Mouse (Mus musculus) midbrain, embryonic 11.5 days (tissue): Measurements from ENCODE around the gene Adgrl3. TPM values are rescaled to one million over a fixed set of nuclear protein-coding genes. Genes with fewer than 3 reads are reported as not detected.
A peak's percentile ranks its signal among the peaks of the same experiment; 100 is the strongest.

Experiments
- ATAC-seq: fragments of 200-750 bp; cut with Nextera tagmentation; 2 replicates; pipeline ENCODE4 v1.8.0; 2017; ENCODE audit warnings: moderate TSS enrichment, moderate library complexity; ENCODE audit not compliant: low FRiP score
- DNase-seq: peaks from one replicate; pipeline ENCODE4 v3.0.0; 2015; ENCODE audit warnings: low spot score; ENCODE audit errors: missing footprints
- H3K27ac ChIP-seq: fragments of 300-500 bp; sonication (generic); 2 replicates; pipeline ENCODE4 v1.5.1; 2014; ENCODE audit warnings: low read depth, low read length
- H3K27me3 ChIP-seq: fragments of 300-500 bp; sonication (generic); 2 replicates; pipeline ENCODE4 v1.6.1; 2014; ENCODE audit warnings: mild to moderate bottlenecking, low read length, moderate library complexity, mixed read lengths; ENCODE audit not compliant: control insufficient read depth, insufficient read depth
- H3K36me3 ChIP-seq: fragments of 300-500 bp; sonication (generic); 2 replicates; pipeline ENCODE4 v1.6.1; 2014; ENCODE audit warnings: mild to moderate bottlenecking, low read length, moderate library complexity, mixed read lengths; ENCODE audit not compliant: control insufficient read depth, insufficient read depth
- H3K4me1 ChIP-seq: fragments of 300-500 bp; sonication (generic); 2 replicates; pipeline ENCODE4 v1.6.1; 2014; ENCODE audit warnings: low read length; ENCODE audit not compliant: control insufficient read depth, insufficient read depth
- H3K4me2 ChIP-seq: fragments of 300-500 bp; sonication (generic); 2 replicates; pipeline ENCODE4 v1.6.1; 2014; ENCODE audit warnings: mild to moderate bottlenecking, moderate library complexity
- H3K4me3 ChIP-seq: fragments of 300-500 bp; sonication (generic); 2 replicates; pipeline ENCODE4 v1.5.1; 2014; ENCODE audit warnings: low read depth, low read length
- H3K9ac ChIP-seq: fragments of 300-500 bp; sonication (generic); 2 replicates; pipeline ENCODE4 v1.6.1; 2014; ENCODE audit warnings: low read length
- H3K9me3 ChIP-seq: fragments of 300-500 bp; sonication (generic); 2 replicates; pipeline ENCODE4 v1.6.1; 2016; ENCODE audit warnings: low read length; ENCODE audit not compliant: control insufficient read depth
- WGBS: fragments of 180-500 bp; shearing (Covaris S2); extraction: QIAGEN DNeasy Blood & Tissue Kit; methylation state at CpG from one replicate; pipeline ENCODE4 v1.1.7; 2014; 5-methylcytosine and 5-hydroxymethylcytosine counted together
- polyA plus RNA-seq: library from polyadenylated mRNA; unstranded; fragments of >200 nt; fragmentation: Nextera tagmentation; extraction: Ambion mirVana; gene quantifications from 2 replicates; pipeline ENCODE4 v1.2.1, GENCODE M21; 2014

The Adgrl3 gene
- polyA plus RNA-seq, 1 experiment from 2014 or later = 18.9 TPM

DNA sequence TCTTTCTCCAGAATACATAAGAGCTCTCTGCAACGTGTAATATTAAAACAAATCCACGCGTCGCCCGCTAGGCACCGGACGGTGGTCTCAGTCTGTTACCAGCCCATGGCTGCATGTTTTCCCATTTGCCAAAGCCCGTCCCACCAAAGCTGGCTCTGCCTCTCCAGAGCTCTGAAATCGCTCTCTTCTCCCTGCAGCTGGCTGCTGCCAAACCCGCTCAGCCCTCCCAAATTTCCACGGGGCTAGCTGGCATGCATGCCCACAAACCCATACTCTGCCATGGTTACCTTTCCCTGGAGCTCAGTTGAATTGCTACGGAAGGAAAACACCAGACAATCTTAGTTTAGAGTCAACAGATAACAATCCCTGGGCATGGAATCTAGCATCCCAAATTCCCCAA is 139.1 kb downstream of the Adgrl3 start:
- H3K4me3 ChIP-seq = no peak overlapping the region
- peaks cover 14% of the 10 kb centered on the region for H3K4me1 ChIP-seq
- DNase-seq (no peak), ATAC-seq (no peak)
- WGBS = 88% methylated on average over 12 of the region's 12 CpGs
- no peak overlapping the region for H3K27ac ChIP-seq
- no peaks in the 10 kb centered on the region for H3K36me3 ChIP-seq
- H3K9ac ChIP-seq = no peak overlapping the region
- no peaks in the 10 kb centered on the region for H3K9me3 ChIP-seq
- no peaks in the 10 kb centered on the region for H3K27me3 ChIP-seq
- H3K4me2 ChIP-seq = no peak overlapping the region

DNA sequence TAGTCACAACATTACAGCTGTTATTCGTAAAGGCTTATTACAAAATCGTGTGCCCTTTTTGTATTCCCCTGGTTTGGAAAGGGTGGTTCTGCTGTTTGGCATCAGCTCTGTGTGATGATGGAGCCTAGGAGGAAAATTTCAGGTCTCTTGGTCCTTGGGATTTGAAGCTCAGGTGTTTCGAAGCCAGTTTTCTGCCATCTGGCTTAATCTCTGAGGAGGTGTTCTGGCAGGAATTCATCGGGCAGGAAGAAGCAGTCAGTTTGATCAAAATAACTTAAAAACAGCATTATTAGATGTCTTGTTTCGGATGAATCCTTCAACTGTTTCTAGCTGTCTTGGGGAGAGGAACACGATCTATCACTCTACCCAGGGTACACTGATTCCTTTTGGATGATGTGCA is 140.5 kb downstream of the Adgrl3 start:
- no peak for ATAC-seq
- no peak overlapping the region for H3K27ac ChIP-seq
- H3K36me3 ChIP-seq = no peaks in the 10 kb centered on the region
- WGBS = 89% methylated on average over 6 of the region's 6 CpGs
- H3K9me3 ChIP-seq = no peaks in the 10 kb centered on the region
- no peaks in the 10 kb centered on the region for H3K27me3 ChIP-seq
- peaks cover 14% of the 10 kb centered on the region for H3K4me1 ChIP-seq
- H3K4me2 ChIP-seq = no peak overlapping the region
- H3K4me3 ChIP-seq = no peak overlapping the region
- no peak overlapping the region for H3K9ac ChIP-seq
- no peak for DNase-seq

GRCm38 (mm10) chr5:81188871-81189485 is 169.0 kb downstream of the Adgrl3 start:
- ATAC-seq = no peak
- DNase-seq = no peak
- no peak overlapping the region for H3K4me3 ChIP-seq
- H3K4me2 ChIP-seq = no peak overlapping the region
- no peaks in the 10 kb centered on the region for H3K36me3 ChIP-seq
- no peak overlapping the region for H3K9ac ChIP-seq
- WGBS = 59% methylated on average over 4 of the region's 4 CpGs
- H3K27ac ChIP-seq = no peak overlapping the region
- no peaks in the 10 kb centered on the region for H3K4me1 ChIP-seq
- H3K9me3 ChIP-seq = no peaks in the 10 kb centered on the region
- H3K27me3 ChIP-seq = no peaks in the 10 kb centered on the region

- ATAC-seq = no peak
- Histone ChIP-seq H3K36me3 (no peaks in the 10 kb centered on the region), H3K27ac (no peak overlapping the region), H3K9ac (no peak overlapping the region), H3K27me3 (no peaks in the 10 kb centered on the region), H3K9me3 (no peaks in the 10 kb centered on the region), H3K4me2 (no peak overlapping the region), H3K4me3 (no peak overlapping the region), H3K4me1 (peaks cover 2% of the 10 kb centered on the region; the same call in 1 of the 2 replicates)
- DNase-seq = no peak
Measured at GRCm38 (mm10) chr5:81200354-81200753, 180.4 kb downstream of the Adgrl3 start.

DNA sequence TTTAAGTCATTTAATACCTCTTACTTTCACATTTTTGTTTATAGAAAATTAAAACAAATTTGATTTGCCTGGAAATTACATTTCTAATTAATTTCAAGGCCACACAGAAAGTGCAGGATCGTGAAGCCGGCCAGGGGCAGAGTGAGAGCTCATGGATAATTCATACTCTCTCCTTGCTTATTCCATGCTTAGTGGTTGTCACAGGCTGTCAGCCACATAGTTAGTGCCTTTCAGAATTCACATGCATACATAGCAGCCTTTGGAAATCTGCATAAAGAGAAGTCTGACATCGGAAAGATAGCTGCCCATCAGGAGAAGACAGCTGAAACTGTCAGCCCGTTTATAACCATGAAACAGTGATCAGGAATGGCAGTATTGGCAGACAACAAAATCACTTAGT is 181.9 kb downstream of the Adgrl3 start:
- no peaks in the 10 kb centered on the region for H3K36me3 ChIP-seq
- 47% methylated on average over 4 of the region's 4 CpGs for WGBS
- H3K27ac ChIP-seq = no peak overlapping the region
- no peaks in the 10 kb centered on the region for H3K27me3 ChIP-seq
- DNase-seq (no peak), ATAC-seq (peak; percentile 85)
- no peak overlapping the region for H3K9ac ChIP-seq
- H3K9me3 ChIP-seq = no peaks in the 10 kb centered on the region
- H3K4me1 ChIP-seq = peaks cover 2% of the 10 kb centered on the region; the same call in 1 of the 2 replicates
- no peak overlapping the region for H3K4me2 ChIP-seq
- no peak overlapping the region for H3K4me3 ChIP-seq

DNA sequence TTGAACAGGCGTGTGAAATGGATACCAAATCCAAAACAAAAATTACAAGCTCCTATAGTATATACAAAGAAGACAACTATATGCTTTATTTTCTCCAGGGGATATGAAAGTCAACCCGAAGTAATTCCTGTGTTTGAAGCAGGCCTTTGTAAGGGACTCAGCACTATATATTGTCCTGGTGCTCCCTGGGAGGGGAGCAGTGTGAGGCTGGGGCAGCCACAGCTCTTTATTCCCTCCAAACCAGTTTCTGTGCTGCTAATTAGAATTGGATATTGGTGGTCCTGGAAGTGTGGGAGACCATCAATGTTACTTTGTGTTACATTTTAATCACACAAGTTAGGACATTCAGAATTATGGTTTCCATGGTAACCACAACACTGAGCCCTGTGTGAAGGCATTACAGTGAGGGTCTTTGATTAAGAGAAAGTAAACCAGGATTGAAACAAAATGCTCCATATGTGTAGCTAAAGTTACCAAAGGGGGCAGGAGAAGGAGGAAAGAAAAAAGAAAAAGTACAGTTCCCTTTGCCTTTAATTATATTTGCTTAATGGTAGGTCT is 198.6 kb downstream of the Adgrl3 start:
- no peak overlapping the region for H3K4me3 ChIP-seq
- H3K36me3 ChIP-seq = no peaks in the 10 kb centered on the region
- H3K27ac ChIP-seq = no peak overlapping the region
- DNase-seq = no peak
- no peak overlapping the region for H3K4me2 ChIP-seq
- H3K9me3 ChIP-seq = no peaks in the 10 kb centered on the region
- H3K4me1 ChIP-seq = 0 out of 2 replicates have a peak, but pooled peaks cover 2% of the 10 kb centered on the region
- H3K9ac ChIP-seq = no peak overlapping the region
- no peaks in the 10 kb centered on the region for H3K27me3 ChIP-seq
- peak; percentile 85 for ATAC-seq
- 44% methylated on average over 2 of the region's 2 CpGs for WGBS

DNA sequence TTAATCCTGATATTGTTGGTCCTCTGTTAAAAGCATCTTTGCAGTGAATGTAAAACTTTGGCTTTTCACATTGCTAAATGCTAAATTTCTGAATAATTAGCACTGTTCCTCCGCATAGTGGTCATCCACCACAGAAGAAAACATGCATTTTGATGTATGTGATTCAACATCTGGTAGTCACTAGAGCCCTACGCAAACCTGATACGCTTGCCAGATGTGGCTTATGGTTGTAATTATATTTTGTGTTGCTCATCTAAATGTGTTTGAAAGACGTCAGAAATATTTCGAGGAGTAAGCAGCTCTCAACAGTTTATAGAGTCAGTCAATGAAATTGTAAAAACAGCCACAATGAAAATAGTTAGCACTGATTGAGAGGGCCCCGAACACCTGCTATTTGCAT is 204.5 kb downstream of the Adgrl3 start:
- Histone ChIP-seq H3K36me3 (no peaks in the 10 kb centered on the region), H3K4me1 (no peaks in the 10 kb centered on the region), H3K4me3 (no peak overlapping the region), H3K9ac (no peak overlapping the region), H3K27ac (no peak overlapping the region), H3K4me2 (no peak overlapping the region), H3K27me3 (no peaks in the 10 kb centered on the region), H3K9me3 (no peaks in the 10 kb centered on the region)
- ATAC-seq = no peak
- 82% methylated on average over 6 of the region's 6 CpGs for WGBS
- DNase-seq = no peak

- ATAC-seq (no peak), DNase-seq (no peak)
- Histone ChIP-seq H3K27me3 (no peaks in the 10 kb centered on the region), H3K4me1 (no peaks in the 10 kb centered on the region), H3K27ac (no peak overlapping the region), H3K36me3 (no peaks in the 10 kb centered on the region), H3K9me3 (no peaks in the 10 kb centered on the region), H3K4me2 (no peak overlapping the region), H3K4me3 (no peak overlapping the region), H3K9ac (no peak overlapping the region)
- WGBS = 96% methylated on average over 2 of the region's 2 CpGs
Measured at GRCm38 (mm10) chr5:81225486-81225885, 205.5 kb downstream of the Adgrl3 start.

GRCm38 (mm10) chr5:81227256-81227655 is 207.3 kb downstream of the Adgrl3 start:
- no peaks in the 10 kb centered on the region for H3K9me3 ChIP-seq
- no peaks in the 10 kb centered on the region for H3K36me3 ChIP-seq
- no peak overlapping the region for H3K4me2 ChIP-seq
- DNase-seq = no peak
- H3K4me1 ChIP-seq = no peaks in the 10 kb centered on the region
- no peak overlapping the region for H3K9ac ChIP-seq
- no peak overlapping the region for H3K4me3 ChIP-seq
- no peak for ATAC-seq
- no peaks in the 10 kb centered on the region for H3K27me3 ChIP-seq
- H3K27ac ChIP-seq = no peak overlapping the region
